Mouse (Mus musculus): ENCODE data around the gene Tas2r123. TPM values are rescaled to one million over a fixed set of nuclear protein-coding genes. Genes with fewer than 3 reads are reported as not detected.

Gene Tas2r123
- not detected in 2 replicates for polyA plus RNA-seq (2012; rRNA removed)

- DNase-seq (ENCODE audit: extremely low spot score in 1 of 2, low spot score in 1 of 2) = no peak
Measured at GRCm38 (mm10) chr6:132846842-132847241, at the start of gene Tas2r123. TSS of gene Tas2r123 (plus strand) at chr6:132847142.

- DNase-seq (ENCODE audit: extremely low spot score in 1 of 2, low spot score in 1 of 2) = no peak
Measured at GRCm38 (mm10) chr6:132802518-132802917, 44.4 kb upstream of the Tas2r123 start, which contains the start of gene Tas2r117. TSS of gene Tas2r117 (plus strand) at chr6:132802818.

- DNase-seq (ENCODE audit: extremely low spot score in 1 of 2, low spot score in 1 of 2) = no peak
Measured at GRCm38 (mm10) chr6:132855138-132855537, 8.2 kb downstream of the Tas2r123 start, which contains the start of gene Tas2r116. TSS of gene Tas2r116 (plus strand) at chr6:132855438.

GRCm38 (mm10) chr6:132867708-132868107 lies 20.8 kb downstream of the Tas2r123 start, which contains the start of gene Tas2r110:
TSS of gene Tas2r110 (plus strand) at chr6:132868008.
- DNase-seq (ENCODE audit: extremely low spot score in 1 of 2, low spot score in 1 of 2) = no peak

GRCm38 (mm10) chr6:132892711-132893110 lies 45.8 kb downstream of the Tas2r123 start, which contains the start of gene Tas2r113:
TSS of gene Tas2r113 (plus strand) at chr6:132893011.
- DNase-seq (ENCODE audit: extremely low spot score in 1 of 2, low spot score in 1 of 2) = no peak

Other genes with a start within 250 kb of the Tas2r123 start
- gene A630073D07Rik, start 195.6 kb upstream of the Tas2r123 start, polyA plus RNA-seq (2012; rRNA removed) = not detected in 2 replicates
- not detected in 2 replicates for gene Tas2r120, start 190.2 kb upstream of the Tas2r123 start, polyA plus RNA-seq (2012; rRNA removed)
- not detected in 2 replicates for gene Tas2r121, start 146.1 kb upstream of the Tas2r123 start, polyA plus RNA-seq (2012; rRNA removed)
- not detected in 2 replicates for gene Tas2r122, start 135.2 kb upstream of the Tas2r123 start, polyA plus RNA-seq (2012; rRNA removed)
- not detected in 2 replicates for gene Tas2r115, start 109.1 kb upstream of the Tas2r123 start, polyA plus RNA-seq (2012; rRNA removed)
- gene Tas2r124, start 92.4 kb upstream of the Tas2r123 start, polyA plus RNA-seq (2012; rRNA removed) = not detected in 2 replicates
- gene Tas2r102, start 85.0 kb upstream of the Tas2r123 start, polyA plus RNA-seq (2012; rRNA removed) = not detected in 2 replicates
- gene Tas2r136, start 69.0 kb upstream of the Tas2r123 start, polyA plus RNA-seq (2012; rRNA removed) = not detected in 2 replicates
- not detected in 2 replicates for gene Tas2r117, start 44.3 kb upstream of the Tas2r123 start, polyA plus RNA-seq (2012; rRNA removed)
- gene Tas2r116, start 8.3 kb downstream of the Tas2r123 start, polyA plus RNA-seq (2012; rRNA removed) = not detected in 2 replicates
- gene Tas2r110, start 20.9 kb downstream of the Tas2r123 start, polyA plus RNA-seq (2012; rRNA removed) = not detected in 2 replicates
- gene Tas2r113, start 45.9 kb downstream of the Tas2r123 start, polyA plus RNA-seq (2012; rRNA removed) = not detected in 2 replicates
- not detected in 2 replicates for gene Tas2r125, start 62.5 kb downstream of the Tas2r123 start, polyA plus RNA-seq (2012; rRNA removed)
- not detected in 2 replicates for gene Tas2r129, start 104.0 kb downstream of the Tas2r123 start, polyA plus RNA-seq (2012; rRNA removed)
- not detected in 2 replicates for gene Tas2r131, start 110.8 kb downstream of the Tas2r123 start, polyA plus RNA-seq (2012; rRNA removed)
- not detected in 2 replicates for gene Tas2r109, start 133.8 kb downstream of the Tas2r123 start, polyA plus RNA-seq (2012; rRNA removed)
- gene Tas2r103, start 190.0 kb downstream of the Tas2r123 start, polyA plus RNA-seq (2012; rRNA removed) = not detected in 2 replicates
- not detected in 2 replicates for gene Tas2r140, start 208.7 kb downstream of the Tas2r123 start, polyA plus RNA-seq (2012; rRNA removed)

Data from frontal cortex, adult 2 months (tissue).